Mouse (Mus musculus): ENCODE measurements around the gene Cdx2.

The Cdx2 gene

DNA sequence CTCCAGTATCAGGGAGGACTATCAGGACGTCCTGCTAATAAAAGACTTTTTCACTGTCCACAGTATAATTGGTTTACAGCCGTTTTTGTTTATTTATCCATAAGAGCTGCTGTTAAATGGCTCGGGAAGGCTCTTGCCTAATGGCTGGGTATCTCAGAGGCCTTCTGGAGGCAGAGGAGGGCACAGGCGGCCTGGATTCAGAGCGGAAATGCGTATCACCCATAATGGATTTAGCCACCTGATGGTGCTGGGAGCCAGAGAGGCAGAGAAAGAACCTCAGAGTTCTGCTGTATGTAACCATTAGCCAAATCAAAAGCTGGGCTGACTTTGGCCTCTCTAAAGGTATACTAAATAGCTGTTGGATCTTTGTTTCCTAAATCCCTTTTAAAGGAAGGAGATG lies 39.6 kb downstream of the Cdx2 start:
- ATAC-seq (ENCODE audit: insufficient number of reproducible peaks, low FRiP score, low TSS enrichment), result no peak

DNA sequence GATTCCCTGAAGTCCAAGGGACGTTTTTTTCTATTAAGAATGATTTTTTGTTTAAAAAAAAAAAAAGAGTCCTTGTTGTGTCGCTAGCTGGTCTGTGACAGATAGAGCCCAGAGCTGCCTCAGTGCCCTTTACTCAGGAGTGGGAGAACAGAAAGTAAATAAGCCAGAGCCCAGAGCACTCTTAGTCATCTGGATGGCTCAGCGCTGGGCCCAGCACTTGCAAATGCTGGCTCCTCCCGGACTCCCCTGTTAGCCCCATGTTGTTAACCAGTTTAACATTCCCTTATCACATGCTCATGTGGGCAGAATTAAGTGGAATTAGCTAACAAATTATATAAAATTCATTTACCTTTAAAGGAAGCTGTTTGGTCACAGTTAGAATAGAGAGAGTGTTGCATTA lies 43.1 kb downstream of the Cdx2 start:
- no peak for ATAC-seq (ENCODE audit: insufficient number of reproducible peaks, low FRiP score, low TSS enrichment)

- no peak for ATAC-seq (ENCODE audit: insufficient number of reproducible peaks, low FRiP score, low TSS enrichment)
Observed at GRCm38 (mm10) chr5:147261899-147262541, 45.0 kb downstream of the Cdx2 start.

GRCm38 (mm10) chr5:147260778-147261177 lies 46.3 kb downstream of the Cdx2 start:
- ATAC-seq (ENCODE audit: insufficient number of reproducible peaks, low FRiP score, low TSS enrichment), result no peak

GRCm38 (mm10) chr5:147260189-147260588 lies 46.9 kb downstream of the Cdx2 start:
- no peak for ATAC-seq (ENCODE audit: insufficient number of reproducible peaks, low FRiP score, low TSS enrichment)

All from cerebellum, adult (tissue).